12 mouse cellular contexts compared by ENCODE assay signal in genomic region chr14:34574068-34574467, GRCm38 (mm10). TPM values are rescaled to one million over a fixed set of nuclear protein-coding genes. Genes with fewer than 3 reads are reported as not detected.
DNase-seq lines count a peak whose midpoint lies in the region; ATAC-seq and TF ChIP-seq lines count a peak whose summit lies in the region.
"Had no signal": no experiment of that assay in that cellular context is flagged by ENCODE, and none has a peak within 500 bp of the region (broad histone marks: within the 10 kb centered on the region; RNA-seq: fewer than 3 reads in every experiment).

No protein-coding gene starts in this region.

- 22% methylated on average over 2 of the region's 2 CpGs for WGBS in heart, embryonic 11.5 days (ENCODE audit: insufficient replicate concordance)
- WGBS in hindbrain, embryonic 12.5 days: 72% methylated on average over 2 of the region's 2 CpGs

- no peaks in the 10 kb centered on the region for H3K36me3 ChIP-seq in E14TG2a.4 (ENCODE audit: insufficient read depth, low read length)
- peaks cover 15% of the 10 kb centered on the region; the same call in 1 of the 2 replicates for H3K36me3 ChIP-seq in heart, embryonic 11.5 days (ENCODE audit: control insufficient read depth, insufficient read depth, low read length)
- no peaks in the 10 kb centered on the region for H3K36me3 ChIP-seq in hindbrain, embryonic 12.5 days

- peak; percentile 10; the same call in 1 of the 2 replicates for TF ChIP-seq CTCF in E14TG2a.4 (conservative IDR thresholded peaks at IDR 0.05; ENCODE audit: low read length)

- intact Hi-C loops in left cerebral cortex, postnatal 4 days (cut with DNase I): loop anchor here (10.0 kb wide), 1 partner anchor 489 kb away; the partner anchor contains the start of gene Anxa8

- H3K27me3 ChIP-seq in E14TG2a.4 (ENCODE audit: insufficient read depth, low read length): peaks cover 13% of the 10 kb centered on the region
- H3K27me3 ChIP-seq in heart, embryonic 11.5 days (ENCODE audit: control insufficient read depth, insufficient read depth, low read length): no peaks in the 10 kb centered on the region
- H3K27me3 ChIP-seq in hindbrain, embryonic 12.5 days: no peaks in the 10 kb centered on the region; the same call in 1 of the 2 replicates

- 0 out of 2 replicates have a peak overlapping the region, but pooled peaks have one; percentile 22 for H3K4me2 ChIP-seq in heart, embryonic 11.5 days
- H3K4me2 ChIP-seq in hindbrain, embryonic 12.5 days (replicated peaks): no peak overlapping the region

- peak; percentile 49 for DNase-seq in adrenal gland, postnatal 14 days
- no peak for DNase-seq in adrenal gland, postnatal 25 days
- DNase-seq in kidney, postnatal 36 days: peak; percentile 39 to 76
- DNase-seq in left cerebral cortex, postnatal 4 days: no peak
- DNase-seq: midbrain, embryonic 14.5 days had no signal

- no peak overlapping the region for H3K4me3 ChIP-seq in E14TG2a.4 (replicated peaks; ENCODE audit: low read length)
- H3K4me3 ChIP-seq in heart, embryonic 11.5 days (ENCODE audit: low read depth, low read length): no peak overlapping the region
- no peak overlapping the region for H3K4me3 ChIP-seq in hindbrain, embryonic 12.5 days
- H3K4me3 ChIP-seq: erythroblast, embryonic 14.5 days had no signal

- peak overlapping the region; percentile 64 for H3K9ac ChIP-seq in heart, embryonic 11.5 days (ENCODE audit: low read depth, low read length)
- H3K9ac ChIP-seq in hindbrain, embryonic 12.5 days: no peak overlapping the region

- H3K4me1 ChIP-seq in E14TG2a.4 (replicated peaks; ENCODE audit: low read depth, low read length): peaks cover 42% of the 10 kb centered on the region
- peaks cover 37% of the 10 kb centered on the region for H3K4me1 ChIP-seq in heart, embryonic 11.5 days (ENCODE audit: control insufficient read depth, insufficient read depth, low read length)
- H3K4me1 ChIP-seq in hindbrain, embryonic 12.5 days: peaks cover 3% of the 10 kb centered on the region; the same call in 1 of the 2 replicates

- peak; percentile 44 for ATAC-seq in heart, embryonic 11.5 days (replicated peaks; ENCODE audit: insufficient number of reproducible peaks, low FRiP score, low TSS enrichment)
- no peak for ATAC-seq in frontal cortex, adult (ENCODE audit: low TSS enrichment)
- no peak for ATAC-seq in hindbrain, embryonic 12.5 days (ENCODE audit: low FRiP score)

- H3K9me3 ChIP-seq in E14TG2a.4 (ENCODE audit: low read length): no peaks in the 10 kb centered on the region
- no peaks in the 10 kb centered on the region for H3K9me3 ChIP-seq in heart, embryonic 11.5 days (replicated peaks; ENCODE audit: control insufficient read depth, low read length)
- no peaks in the 10 kb centered on the region for H3K9me3 ChIP-seq in hindbrain, embryonic 12.5 days (replicated peaks)

- H3K27ac ChIP-seq in heart, embryonic 11.5 days (ENCODE audit: low read depth, low read length): peak overlapping the region; percentile 93
- no peak overlapping the region for H3K27ac ChIP-seq in hindbrain, embryonic 12.5 days

RNA-seq across cellular contexts. Expression of gene Ldb3, which starts 14.4 kb away (rescaled TPM):
- total RNA-seq in adrenal gland, postnatal 14 days (2021): 0.44 and 1.2 TPM in 2 replicates
- total RNA-seq in adrenal gland, postnatal 25 days (2021): 0.73 and 1.4 TPM in 2 replicates
- 221 and 225 TPM in 2 replicates for polyA plus RNA-seq in heart, embryonic 11.5 days (2014; fragmentation: Nextera tagmentation; extraction: Ambion mirVana)
- 1 to 10 TPM; 1.5 to 1.7 TPM for total RNA-seq in left cerebral cortex, postnatal 4 days (2021)
- polyA plus RNA-seq in hindbrain, embryonic 12.5 days (2016; fragmentation: Nextera tagmentation; extraction: Ambion mirVana): 0.22 and 1.9 TPM in 2 replicates
- polyA plus RNA-seq: erythroblast, embryonic 14.5 days had no signal

RNA-seq across cellular contexts. Expression of gene Opn4, which starts 25.9 kb away (rescaled TPM):
- not detected in 2 replicates for total RNA-seq in adrenal gland, postnatal 14 days (2021)
- not detected in 2 replicates for total RNA-seq in adrenal gland, postnatal 25 days (2021)
- 4.1 and 4.2 TPM in 2 replicates for polyA plus RNA-seq in heart, embryonic 11.5 days (2014; fragmentation: Nextera tagmentation; extraction: Ambion mirVana)
- total RNA-seq in left cerebral cortex, postnatal 4 days (2021): not detected
- not detected in 2 replicates for polyA plus RNA-seq in hindbrain, embryonic 12.5 days (2016; fragmentation: Nextera tagmentation; extraction: Ambion mirVana)
- total RNA-seq: layer of hippocampus, adult 18-20 months had no signal
- polyA plus RNA-seq: brain, embryonic 14.5 days; erythroblast, embryonic 14.5 days; midbrain, embryonic 14.5 days had no signal

RNA-seq across cellular contexts. Expression of gene 9230112D13Rik, which starts 51.5 kb away (rescaled TPM):
- not detected in 2 replicates for total RNA-seq in adrenal gland, postnatal 14 days (2021)
- not detected in 2 replicates for total RNA-seq in adrenal gland, postnatal 25 days (2021)
- not detected in 2 replicates for polyA plus RNA-seq in heart, embryonic 11.5 days (2014; fragmentation: Nextera tagmentation; extraction: Ambion mirVana)
- total RNA-seq in left cerebral cortex, postnatal 4 days (2021): not detected
- polyA plus RNA-seq in hindbrain, embryonic 12.5 days (2016; fragmentation: Nextera tagmentation; extraction: Ambion mirVana): not detected in 2 replicates
- total RNA-seq: layer of hippocampus, adult 18-20 months had no signal
- polyA plus RNA-seq: brain, embryonic 14.5 days; midbrain, embryonic 14.5 days had no signal

Comparison
In these comparisons a context has a peak if more than half of its experiments do, and no peak if none do; other contexts are left out.
1. DNase-seq: peak in adrenal gland, postnatal 14 days (single experiment) and kidney, postnatal 36 days (2 of 2); none in adrenal gland, postnatal 25 days (single experiment) and left cerebral cortex, postnatal 4 days (single experiment).